Mouse (Mus musculus) layer of hippocampus, adult 2 months (tissue): ENCODE measurements around the gene Tcap. TPM values are rescaled to one million over a fixed set of nuclear protein-coding genes. Genes with fewer than 3 reads are reported as not detected.
A peak's percentile ranks its signal among the peaks of the same experiment; 100 is the strongest.

ENCODE experiments used
- DNase-seq, 2 experiments: peaks; one replicate each; pipeline ENCODE4 v3.0.0; 2022; ENCODE audit warnings: low spot score in 2 of 2
- H3K27ac ChIP-seq: fragments of 200-600 bp; 2 replicates; pipeline ENCODE4 v1.8.1; 2022
- H3K4me3 ChIP-seq: fragments of 200-600 bp; 2 replicates; pipeline ENCODE4 v1.8.1; 2022; ENCODE audit warnings: mild to moderate bottlenecking
- CTCF ChIP-seq: fragments of 200-600 bp; conservative IDR thresholded peaks from 2 replicates; pipeline ENCODE4 v1.8.1; 2022; ENCODE audit warnings: antibody characterized with exemption, mild to moderate bottlenecking, moderate library complexity
- total RNA-seq, 2 experiments: library from RNA; stranded (reverse); gene quantifications; 2 replicates each; pipeline ENCODE4 v1.2.3; 2021

The Tcap gene
- total RNA-seq, 2 experiments from 2014 or later: 0.92 to 1.0 TPM

GRCm38 (mm10) chr11:98412797-98413301 is 29.2 kb downstream of the Tcap start:
- H3K27ac ChIP-seq: peak overlapping the region; percentile 69; the same call in 1 of the 2 replicates
- DNase-seq: no peak
- TF ChIP-seq CTCF: no peak
- H3K4me3 ChIP-seq: peak overlapping the region; percentile 63

- no peak for DNase-seq
- TF ChIP-seq CTCF: no peak
- no peak overlapping the region for H3K27ac ChIP-seq
- H3K4me3 ChIP-seq: no peak overlapping the region
Measured at GRCm38 (mm10) chr11:98413731-98414130, 30.1 kb downstream of the Tcap start.

GRCm38 (mm10) chr11:98414162-98414561 is 30.6 kb downstream of the Tcap start:
- no peak for TF ChIP-seq CTCF
- no peak for DNase-seq
- H3K4me3 ChIP-seq: no peak overlapping the region
- H3K27ac ChIP-seq: no peak overlapping the region

- no peak for DNase-seq
- Histone ChIP-seq H3K27ac (no peak overlapping the region), H3K4me3 (no peak overlapping the region)
- no peak for TF ChIP-seq CTCF
Measured at GRCm38 (mm10) chr11:98417074-98417473, 33.5 kb downstream of the Tcap start.

- H3K27ac ChIP-seq: no peak overlapping the region
- TF ChIP-seq CTCF: no peak
- no peak overlapping the region for H3K4me3 ChIP-seq
- no peak for DNase-seq
Measured at GRCm38 (mm10) chr11:98418273-98418672, 34.7 kb downstream of the Tcap start.

GRCm38 (mm10) chr11:98418939-98419547 is 35.4 kb downstream of the Tcap start:
- no peak for DNase-seq
- H3K27ac ChIP-seq: no peak overlapping the region
- no peak for TF ChIP-seq CTCF
- no peak overlapping the region for H3K4me3 ChIP-seq

- Histone ChIP-seq H3K27ac (no peak overlapping the region), H3K4me3 (no peak overlapping the region)
- no peak for TF ChIP-seq CTCF
- no peak for DNase-seq
Measured at GRCm38 (mm10) chr11:98426592-98426991, 43.0 kb downstream of the Tcap start.

GRCm38 (mm10) chr11:98428436-98428835 is 44.8 kb downstream of the Tcap start:
- DNase-seq: no peak
- H3K27ac ChIP-seq: no peak overlapping the region
- no peak for TF ChIP-seq CTCF
- no peak overlapping the region for H3K4me3 ChIP-seq

- no peak for TF ChIP-seq CTCF
- DNase-seq: no peak
- H3K4me3 ChIP-seq: no peak overlapping the region
- H3K27ac ChIP-seq: no peak overlapping the region
Measured at GRCm38 (mm10) chr11:98431743-98432502, 48.3 kb downstream of the Tcap start.

Other genes with a start within 250 kb of the Tcap start
- 10 to 100 TPM; 33.7 to 34.2 TPM for gene Fbxl20, start 233.4 kb upstream of the Tcap start, total RNA-seq
- 10 to 100 TPM; 53.4 to 54.5 TPM for gene Med1, start 190.5 kb upstream of the Tcap start, total RNA-seq
- 10 to 100 TPM; 40.9 to 47.0 TPM for gene Cdk12, start 180.8 kb upstream of the Tcap start, total RNA-seq
- gene Neurod2, start 54.2 kb upstream of the Tcap start, total RNA-seq: 100 to 1,000 TPM; 163 to 165 TPM
- 10 to 100 TPM; 55.9 to 56.2 TPM for gene Ppp1r1b, start 35.4 kb upstream of the Tcap start, total RNA-seq
- 10 to 100 TPM; 32.9 to 35.5 TPM for gene Stard3, start 25.4 kb upstream of the Tcap start, total RNA-seq
- not detected for gene Pnmt, start 2.6 kb downstream of the Tcap start, total RNA-seq
- gene Pgap3, start 16.7 kb downstream of the Tcap start, total RNA-seq: 10 to 100 TPM in 1 of 2 experiments, 1 to 10 TPM in 1; 9.1 to 10.3 TPM
- gene Erbb2, start 28.7 kb downstream of the Tcap start, total RNA-seq: 1 to 10 TPM; 1.9 to 2.8 TPM
- 10 to 100 TPM; 84.3 to 89.3 TPM for gene Mien1, start 55.2 kb downstream of the Tcap start, total RNA-seq
- 1 to 10 TPM; 1.5 to 1.6 TPM for gene Grb7, start 62.6 kb downstream of the Tcap start, total RNA-seq
- gene Ikzf3, start 162.2 kb downstream of the Tcap start, total RNA-seq: under 1 TPM in 1 of 2 experiments, not detected in 1; 0.20 TPM
- gene Zpbp2, start 167.3 kb downstream of the Tcap start, total RNA-seq: not detected
- gene Ormdl3, start 203.6 kb downstream of the Tcap start, total RNA-seq: 10 to 100 TPM; 51.1 to 55.8 TPM
- gene Lrrc3c, start 214.5 kb downstream of the Tcap start, total RNA-seq: not detected
- 10 to 100 TPM; 11.4 to 11.5 TPM for gene Gm12355, start 241.8 kb downstream of the Tcap start, total RNA-seq
- not detected for gene Gsdma3, start 242.5 kb downstream of the Tcap start, total RNA-seq